Mouse (Mus musculus) liver, postnatal 0 days (tissue): ENCODE data around the gene Atp2b2.

Experiments used
- CTCF ChIP-seq: sonication (generic); IDR thresholded peaks from 2 replicates; pipeline ENCODE4 v1.5.1; 2016; ENCODE audit warnings: antibody characterized with exemption, low read depth
- EP300 ChIP-seq: IDR thresholded peaks from 2 replicates; pipeline ENCODE4 v1.6.1; 2016; ENCODE audit warnings: antibody characterized with exemption, low read depth, mild to moderate bottlenecking

DNA sequence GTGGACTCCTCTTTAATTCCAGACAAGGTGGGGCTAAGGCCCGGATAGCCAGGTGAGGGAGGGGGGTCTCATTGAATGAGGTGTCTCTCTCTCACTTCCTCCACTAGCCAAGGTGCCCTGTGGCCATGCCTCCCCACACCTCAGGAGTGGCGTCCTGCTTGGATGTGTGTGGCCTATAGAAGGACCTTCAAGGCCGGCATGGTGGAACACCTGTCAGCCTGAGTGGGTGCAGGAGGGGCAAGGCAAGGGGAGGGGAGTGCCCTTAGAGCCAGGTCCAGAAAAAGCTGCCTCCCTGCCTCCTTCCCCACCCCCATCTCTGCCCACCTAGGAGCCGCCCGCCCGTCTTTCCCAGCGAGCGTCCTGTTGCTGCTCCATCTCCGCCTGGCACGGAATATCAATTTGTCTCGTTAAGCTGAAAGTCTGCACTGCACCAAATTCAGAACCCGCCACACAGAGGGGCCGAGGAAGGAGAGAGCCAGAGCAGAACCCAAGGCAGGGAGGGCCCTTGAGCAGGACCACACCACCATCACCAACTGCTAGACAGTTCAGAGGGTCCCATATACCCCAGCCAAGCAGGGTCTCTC lies 150.2 kb downstream of the Atp2b2 start:
- TF ChIP-seq CTCF (no peak), EP300 (no peak)
